Mouse (Mus musculus): ENCODE measurements around the gene Kdf1. TPM values are rescaled to one million over a fixed set of nuclear protein-coding genes. Genes with fewer than 3 reads are reported as not detected.
"Not testable (repeated sequence)": the region's sequence is repeated elsewhere in the genome, so short reads cannot be mapped to it uniquely, and the experiment has no call there.

The Kdf1 gene
- total RNA-seq, 2 experiments from 2014 or later, result not detected

DNA sequence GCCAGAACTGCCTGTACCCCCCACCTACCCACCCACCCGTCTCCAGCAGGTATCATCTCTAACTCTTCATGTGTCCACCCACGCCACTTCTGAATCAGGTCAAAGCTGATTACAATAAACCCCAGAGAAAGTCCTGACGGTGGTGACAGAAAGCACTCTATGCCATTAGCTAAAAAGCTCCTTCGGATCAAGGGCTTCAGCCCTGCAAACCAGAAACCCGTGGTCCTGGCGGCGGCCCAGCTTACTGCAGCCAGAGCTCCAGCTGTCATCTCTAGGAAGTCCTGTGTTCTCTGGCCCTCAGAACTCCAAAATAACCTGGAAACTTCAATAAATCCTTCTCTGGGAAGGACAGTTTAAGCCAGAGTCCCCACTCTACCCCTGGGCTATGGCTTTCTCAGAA is 23.1 kb upstream of the Kdf1 start:
- ATAC-seq (ENCODE audit: poor library complexity, severe bottlenecking), result no peak

DNA sequence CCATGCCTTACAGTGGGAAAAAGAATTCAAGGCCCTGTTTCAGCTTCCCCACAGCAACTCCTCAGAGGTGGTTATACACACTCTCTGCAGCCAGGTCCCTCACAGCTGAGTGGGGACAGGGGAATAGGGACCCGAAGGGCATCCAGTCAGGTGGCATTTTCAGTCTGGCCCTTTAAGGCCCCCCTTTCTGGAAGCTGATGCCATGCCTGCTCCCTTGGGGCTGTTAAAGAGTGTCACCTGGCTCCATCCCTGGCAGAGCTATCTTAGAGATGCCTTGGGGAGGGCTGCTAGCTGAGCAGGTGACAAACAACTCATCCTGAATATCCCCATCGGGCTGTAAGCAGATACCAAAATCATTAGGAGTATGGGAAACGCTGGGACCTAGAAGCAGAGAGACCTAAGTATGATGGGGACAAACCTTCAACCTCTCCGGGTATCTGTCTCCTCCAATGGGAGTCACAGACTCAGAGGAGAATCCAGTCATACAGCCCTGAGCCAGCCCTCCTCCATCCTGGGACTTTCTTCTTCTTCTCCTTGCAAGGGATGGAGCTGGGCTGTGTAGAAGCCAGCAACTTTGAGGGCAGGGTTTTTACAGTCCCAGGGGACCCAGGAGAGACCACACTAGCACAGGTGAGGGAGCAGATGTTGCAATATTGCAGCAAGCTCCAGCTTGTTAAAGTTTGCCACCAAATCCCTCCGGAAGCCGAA is 21.9 kb upstream of the Kdf1 start:
- no peak for ATAC-seq (ENCODE audit: poor library complexity, severe bottlenecking)

- ATAC-seq (ENCODE audit: poor library complexity, severe bottlenecking), result no peak
These were observed 21.2 kb upstream of the Kdf1 start for GRCm38 (mm10) chr4:133497461-133498159.

DNA sequence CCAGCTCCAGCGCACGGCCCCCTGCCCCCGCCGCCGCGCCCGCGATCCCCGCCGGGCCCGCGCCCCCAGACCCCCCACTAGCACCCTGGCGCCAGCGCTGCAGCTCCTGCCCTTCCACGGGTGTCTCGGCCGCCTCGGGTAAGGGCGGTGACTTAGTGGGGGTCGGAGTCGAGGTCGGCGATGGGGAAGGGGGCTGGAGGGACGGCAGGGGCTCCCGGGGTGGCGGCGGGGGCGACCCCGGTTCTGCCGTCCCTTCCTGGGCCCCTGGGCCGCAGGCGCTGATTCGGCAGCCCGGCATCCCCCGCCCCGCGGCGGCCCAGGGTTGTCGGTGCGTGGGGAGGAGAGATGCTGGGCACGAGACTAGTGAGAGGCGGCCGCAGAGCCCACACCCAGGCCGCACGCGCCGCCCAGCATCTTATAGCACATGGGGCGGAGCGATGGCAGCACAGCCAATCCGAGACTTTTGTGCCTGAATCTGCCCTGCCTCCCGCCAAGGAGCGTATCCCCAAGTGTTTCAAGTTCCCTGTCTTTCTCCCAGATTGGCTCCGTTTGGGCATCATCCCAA is 20.5 kb upstream of the Kdf1 start, which contains the start of gene Trnp1:
Gene Trnp1, minus strand, starts transcription at position 391 of the 565 bp plus-strand sequence.
- ATAC-seq (ENCODE audit: poor library complexity, severe bottlenecking), result peak; percentile 77

DNA sequence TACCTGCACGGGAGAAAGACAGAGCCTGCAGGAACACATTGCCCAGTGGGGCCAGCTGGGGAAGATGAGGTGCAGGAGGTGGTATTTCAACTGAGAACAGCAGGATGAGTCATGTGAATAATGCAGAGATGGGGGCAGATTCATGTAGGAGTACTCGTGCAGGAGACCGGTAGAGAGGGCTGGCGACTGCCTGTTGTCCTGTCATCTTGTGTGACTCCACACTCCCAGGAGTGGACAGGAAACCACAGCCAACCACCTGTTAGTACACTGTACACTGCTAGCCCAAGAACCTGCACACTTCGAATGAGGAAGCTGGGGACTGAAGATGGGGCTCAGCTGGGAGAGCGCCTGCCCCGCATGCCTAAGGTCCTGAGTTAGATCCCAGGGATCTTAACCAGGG is 17.2 kb upstream of the Kdf1 start:
- ATAC-seq (ENCODE audit: poor library complexity, severe bottlenecking), result peak; percentile 33; the same call in 1 of the 2 replicates

DNA sequence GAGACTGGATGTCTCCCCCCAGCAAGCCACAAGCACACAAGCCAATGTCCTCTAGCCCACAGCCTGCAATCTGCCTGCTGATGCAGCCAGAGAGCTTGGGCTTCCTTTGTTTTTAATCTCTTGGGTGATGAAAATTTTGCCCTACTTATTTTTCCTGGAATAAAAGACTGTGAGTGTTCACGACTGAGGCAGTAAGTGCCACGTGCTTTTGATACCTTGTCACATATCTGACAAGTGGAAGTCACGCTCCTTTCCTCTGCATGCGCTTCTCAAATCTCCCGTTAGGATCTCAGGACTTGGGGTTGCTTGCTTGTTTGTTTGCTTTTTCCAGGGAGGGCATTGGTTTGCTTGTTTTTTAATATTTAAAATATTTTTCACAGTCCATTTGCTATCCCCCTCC is 14.5 kb upstream of the Kdf1 start:
- no peak for ATAC-seq (ENCODE audit: poor library complexity, severe bottlenecking)

DNA sequence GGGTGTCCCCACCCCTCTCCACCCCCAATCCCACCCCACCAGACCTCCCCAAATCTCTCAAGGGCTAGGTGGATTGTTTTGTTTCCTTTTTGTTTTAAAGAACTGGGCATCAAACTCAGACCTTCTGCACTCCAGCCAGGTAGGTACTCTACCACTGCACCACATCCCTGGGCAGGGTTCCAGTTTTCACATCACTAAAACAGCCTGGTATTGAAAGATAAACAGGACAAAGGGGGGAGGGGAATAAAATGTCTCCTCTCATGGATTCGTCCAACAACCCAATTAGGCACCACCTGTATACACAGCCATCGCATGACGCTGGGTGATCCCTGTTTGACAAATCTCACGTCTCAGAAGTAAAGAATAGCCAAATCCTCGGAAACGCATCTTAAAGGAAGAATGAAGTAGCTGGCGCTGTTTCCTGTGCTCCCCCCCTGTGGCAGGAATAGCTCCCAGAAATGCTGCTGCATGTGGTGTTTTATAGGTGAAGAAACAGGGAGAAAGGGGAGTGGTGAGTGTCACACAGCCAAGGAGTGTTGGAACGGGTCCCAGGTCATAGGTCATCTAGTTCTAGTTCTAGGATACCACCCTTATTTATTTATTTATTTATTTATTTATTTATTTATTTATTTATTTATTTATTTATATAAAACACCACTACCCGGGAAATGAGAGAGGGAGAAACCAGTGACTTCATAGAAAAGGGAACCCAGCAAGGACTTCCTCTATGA is 13.8 kb upstream of the Kdf1 start:
- no peak for ATAC-seq (ENCODE audit: poor library complexity, severe bottlenecking)

GRCm38 (mm10) chr4:133506573-133506972 is 12.2 kb upstream of the Kdf1 start:
- no peak for ATAC-seq (ENCODE audit: poor library complexity, severe bottlenecking)

- ATAC-seq (ENCODE audit: poor library complexity, severe bottlenecking), result no peak
These were observed 9.8 kb upstream of the Kdf1 start for GRCm38 (mm10) chr4:133508990-133509389.

GRCm38 (mm10) chr4:133511050-133511449 is 7.7 kb upstream of the Kdf1 start:
- ATAC-seq (ENCODE audit: poor library complexity, severe bottlenecking), result no peak

GRCm38 (mm10) chr4:133512511-133512910 is 6.3 kb upstream of the Kdf1 start:
- not testable (repeated sequence) for ATAC-seq (ENCODE audit: poor library complexity, severe bottlenecking)

DNA sequence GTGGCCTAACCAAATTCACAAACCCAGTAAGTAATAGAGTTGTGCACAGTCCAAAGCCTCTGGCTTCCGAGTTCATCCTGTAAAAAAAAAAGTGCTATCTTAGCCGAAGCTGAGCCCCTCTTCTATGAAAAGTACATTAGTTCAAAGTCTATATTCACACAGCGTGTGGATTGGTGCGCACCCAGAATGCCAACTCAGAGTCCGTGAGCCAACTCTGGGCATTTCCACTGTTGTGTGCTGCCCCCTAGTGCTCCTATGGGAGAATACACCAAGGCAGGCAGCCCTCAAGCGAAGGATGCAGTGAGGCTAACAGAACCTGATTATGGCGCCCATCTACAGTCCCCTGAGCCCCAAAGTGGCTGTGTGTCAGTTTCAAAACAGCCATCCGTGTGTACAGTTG is 5.8 kb upstream of the Kdf1 start:
- peak; percentile 93 for ATAC-seq (ENCODE audit: poor library complexity, severe bottlenecking)

DNA sequence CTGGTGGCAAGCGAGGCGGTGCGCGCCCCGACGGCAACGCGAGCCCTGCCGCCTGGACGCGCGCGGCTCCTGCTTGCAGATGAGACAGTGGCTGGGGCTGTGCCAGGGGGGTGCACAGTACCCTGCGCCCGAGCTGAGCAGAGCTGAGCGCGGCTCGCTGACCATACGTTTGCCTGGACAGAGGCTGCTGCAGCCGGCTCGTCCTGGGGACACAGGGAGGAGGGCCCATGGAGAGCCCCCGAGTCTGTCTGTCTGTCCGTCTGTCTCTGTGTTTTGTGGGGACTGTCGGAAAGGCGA is 554 bp downstream of the Kdf1 start:
- no peak for ATAC-seq (ENCODE audit: poor library complexity, severe bottlenecking)

DNA sequence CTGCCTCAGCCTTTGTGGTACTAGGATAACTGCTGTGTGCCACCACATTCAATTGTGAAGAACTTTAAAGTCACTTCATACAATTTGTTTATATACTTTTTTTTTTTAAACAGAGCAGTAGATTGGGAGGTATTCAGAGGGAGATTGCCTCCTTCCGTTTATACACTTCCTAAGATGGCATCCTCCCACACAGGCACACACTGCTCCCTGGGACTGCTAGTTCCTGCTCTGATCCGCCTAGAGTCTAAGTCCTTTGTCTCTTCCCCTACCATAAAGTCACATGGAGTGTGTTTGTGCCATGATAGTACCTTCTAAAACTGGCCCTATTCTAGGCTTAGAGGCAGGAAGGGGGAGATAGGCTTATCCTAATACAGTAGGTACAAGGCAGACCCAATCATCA is 2.7 kb downstream of the Kdf1 start:
- ATAC-seq (ENCODE audit: poor library complexity, severe bottlenecking), result no peak

DNA sequence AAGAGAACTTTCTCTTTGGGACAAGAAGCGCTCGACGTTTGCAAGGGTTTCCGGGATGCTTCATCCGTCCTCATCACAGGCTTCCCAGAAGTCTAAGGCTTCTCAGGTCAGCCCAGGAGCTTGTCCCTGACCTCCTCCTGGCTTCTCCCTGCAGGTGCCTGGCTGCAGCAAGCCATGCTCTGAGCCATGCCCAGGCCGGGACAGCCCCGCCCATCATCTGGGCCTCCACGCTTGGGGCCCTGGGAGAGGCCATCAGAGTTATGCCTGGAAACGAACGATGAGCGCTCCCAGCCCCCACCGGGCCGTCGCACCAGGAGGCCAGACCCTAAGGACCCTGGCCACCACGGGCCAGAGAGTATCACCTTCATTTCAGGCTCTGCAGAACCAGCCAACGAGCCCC is 9.0 kb downstream of the Kdf1 start:
- ATAC-seq (ENCODE audit: poor library complexity, severe bottlenecking), result no peak

- no peak for ATAC-seq (ENCODE audit: poor library complexity, severe bottlenecking)
These were observed 14.0 kb downstream of the Kdf1 start for GRCm38 (mm10) chr4:133532777-133533176.

DNA sequence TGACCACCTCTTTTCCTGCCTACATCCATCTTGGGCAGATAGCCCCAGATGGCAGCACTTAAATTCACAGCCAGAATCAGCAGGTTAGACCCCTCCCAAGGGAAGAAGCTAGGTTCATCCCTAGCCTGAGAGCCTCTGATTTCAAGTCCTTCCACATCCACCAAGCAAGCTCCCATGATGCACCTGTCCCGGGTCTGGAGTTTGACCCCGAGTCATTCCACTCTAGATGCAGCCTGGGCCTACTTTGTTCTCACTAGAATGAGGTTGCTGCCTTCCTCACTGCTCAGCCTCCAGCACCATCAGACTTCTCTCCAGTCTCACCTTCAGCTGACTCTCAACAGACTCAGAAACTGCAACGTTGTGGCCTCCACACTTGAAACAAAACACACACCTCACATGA is 17.3 kb downstream of the Kdf1 start:
- no peak for ATAC-seq (ENCODE audit: poor library complexity, severe bottlenecking)

DNA sequence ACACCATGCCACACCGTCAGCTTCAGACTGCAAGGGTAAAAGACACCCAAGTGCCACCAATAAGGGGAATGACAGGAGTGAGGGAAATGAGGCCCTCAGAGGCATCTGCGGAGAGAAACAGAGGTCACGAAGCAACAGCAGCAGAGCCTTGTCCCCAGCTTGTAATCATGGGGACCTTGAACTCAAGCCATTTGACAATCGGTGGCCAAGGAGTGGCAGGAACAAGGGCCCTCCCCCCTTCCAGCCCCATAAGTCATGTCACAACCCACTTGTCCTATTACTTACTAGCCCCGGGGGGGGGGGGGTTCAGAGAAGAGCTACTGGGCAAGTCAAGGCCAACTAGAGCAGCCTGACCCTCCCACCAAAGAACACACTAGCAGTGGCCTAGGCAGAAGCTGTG is 17.9 kb downstream of the Kdf1 start:
- ATAC-seq (ENCODE audit: poor library complexity, severe bottlenecking), result no peak

DNA sequence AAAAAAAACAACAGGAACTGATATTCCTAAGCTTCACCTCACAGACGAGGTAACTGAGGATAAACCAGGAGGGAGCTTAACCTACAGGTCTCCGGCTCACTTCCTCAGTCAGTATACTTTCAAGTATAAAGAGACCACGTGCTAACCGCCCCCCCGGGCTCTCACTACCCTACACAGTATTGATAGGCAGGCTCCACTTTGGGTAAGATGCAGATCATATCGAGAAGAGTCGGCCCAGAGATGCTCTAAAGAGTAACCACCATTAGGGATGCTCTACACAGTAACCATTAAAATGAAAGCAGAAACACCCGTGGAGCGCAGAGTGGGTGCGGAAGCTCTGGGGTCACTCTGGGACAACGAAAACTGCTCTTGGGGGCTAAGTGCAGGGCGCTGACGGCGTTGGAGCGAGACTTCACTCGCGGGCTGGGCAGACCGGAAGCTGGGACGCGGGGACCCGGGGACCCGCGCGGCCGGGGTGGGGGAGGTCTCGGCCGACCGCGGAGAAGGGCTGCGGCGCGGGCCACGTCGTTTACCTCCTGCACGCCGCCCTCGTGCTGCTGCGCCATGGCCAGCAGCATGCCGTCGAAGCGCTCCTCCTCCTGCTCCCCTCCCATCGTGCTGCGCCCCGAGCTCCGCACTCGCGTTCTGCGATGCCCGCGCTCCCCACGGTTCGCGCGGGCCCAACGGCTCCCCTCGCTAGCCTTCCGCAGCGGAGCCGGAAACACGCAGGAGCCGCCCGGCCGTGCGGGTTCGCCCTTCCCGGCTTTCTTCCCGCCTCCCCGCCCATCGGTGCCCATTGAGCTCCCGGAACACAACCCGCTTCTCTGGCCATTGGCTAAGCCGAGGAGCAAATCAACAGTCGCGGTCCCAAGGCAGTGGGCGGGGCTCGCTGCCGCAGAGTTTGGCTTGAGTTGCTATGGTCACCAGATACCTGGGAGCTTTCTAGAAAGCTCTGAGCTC is 26.8 kb downstream of the Kdf1 start, which contains the start of gene Nudc:
Gene Nudc, minus strand, starts transcription at position 725 of the 960 bp plus-strand sequence.
- ATAC-seq (ENCODE audit: poor library complexity, severe bottlenecking), result peak; percentile 100

DNA sequence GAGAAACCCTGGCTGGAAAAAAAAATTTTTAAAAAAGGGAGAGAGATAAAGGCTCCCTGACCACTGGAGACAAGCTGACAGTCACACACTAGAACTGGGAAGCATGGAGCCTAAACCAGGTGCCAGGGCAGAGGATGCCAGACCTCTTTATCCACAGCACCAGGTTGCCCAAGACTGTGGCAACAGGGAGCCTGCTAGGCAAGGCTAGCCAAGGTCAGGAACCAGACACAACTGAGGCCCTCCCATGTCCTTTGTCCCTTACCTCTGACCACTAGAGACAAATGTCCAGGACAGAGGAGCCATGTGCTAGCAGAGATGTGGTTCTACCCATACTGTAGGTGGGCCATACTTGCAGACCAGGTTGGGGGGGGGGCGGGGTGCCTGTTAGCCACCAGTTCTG is 33.3 kb downstream of the Kdf1 start:
- no peak for ATAC-seq (ENCODE audit: poor library complexity, severe bottlenecking)
